Mouse (Mus musculus) lung, postnatal 0 days (tissue): ENCODE measurements around the gene Raly. TPM values are rescaled to one million over a fixed set of nuclear protein-coding genes. Genes with fewer than 3 reads are reported as not detected.
"Not testable (repeated sequence)": the region's sequence is repeated elsewhere in the genome, so short reads cannot be mapped to it uniquely, and the experiment has no call there.

ENCODE experiments used
- ATAC-seq: fragments of 200-750 bp; cut with Nextera tagmentation; 2 replicates; pipeline ENCODE4 v1.8.0; 2017; ENCODE audit warnings: moderate library complexity
- DNase-seq: peaks from one replicate; pipeline ENCODE4 v3.0.0-alpha.2; 2016; ENCODE audit warnings: low spot score
- H3K27ac ChIP-seq: fragments of 300-500 bp; sonication (generic); 2 replicates; pipeline ENCODE4 v1.5.1; 2014; ENCODE audit warnings: antibody characterized with exemption, mild to moderate bottlenecking, low read length, mixed read lengths
- H3K27me3 ChIP-seq: fragments of 300-500 bp; sonication (generic); replicated peaks from 2 replicates; pipeline ENCODE4 v1.6.1; 2014; ENCODE audit warnings: low read length, mixed read lengths; ENCODE audit not compliant: insufficient read depth
- H3K36me3 ChIP-seq: fragments of 300-500 bp; sonication (generic); 2 replicates; pipeline ENCODE4 v1.6.1; 2014; ENCODE audit warnings: low read length, mixed read lengths; ENCODE audit not compliant: insufficient read depth
- H3K4me1 ChIP-seq: fragments of 300-500 bp; sonication (generic); 2 replicates; pipeline ENCODE4 v1.6.1; 2014; ENCODE audit warnings: antibody characterized with exemption, low read depth, low read length, mixed read lengths; ENCODE audit not compliant: insufficient read depth
- H3K4me2 ChIP-seq: fragments of 300-500 bp; sonication (generic); replicated peaks from 2 replicates; pipeline ENCODE4 v1.6.1; 2014; ENCODE audit warnings: low read depth, mild to moderate bottlenecking, low read length, moderate library complexity, mixed read lengths
- H3K4me3 ChIP-seq: fragments of 300-500 bp; sonication (generic); 2 replicates; pipeline ENCODE4 v1.5.1; 2014; ENCODE audit warnings: low read depth, low read length
- H3K9ac ChIP-seq: fragments of 300-500 bp; sonication (generic); replicated peaks from 2 replicates; pipeline ENCODE4 v1.6.1; 2014; ENCODE audit warnings: low read depth, mild to moderate bottlenecking
- H3K9me3 ChIP-seq: fragments of 300-500 bp; sonication (generic); 2 replicates; pipeline ENCODE4 v1.6.1; 2016; ENCODE audit warnings: low read length, mixed read lengths
- CTCF ChIP-seq: IDR thresholded peaks from 2 replicates; pipeline ENCODE4 v1.5.1; 2016; ENCODE audit warnings: antibody characterized with exemption, mild to moderate bottlenecking
- EP300 ChIP-seq: IDR thresholded peaks from 2 replicates; pipeline ENCODE4 v1.6.1; 2016; ENCODE audit warnings: antibody characterized with exemption, mild to moderate bottlenecking, control low read depth
- WGBS: fragments of 180-500 bp; shearing (Covaris S2); extraction: QIAGEN DNeasy Blood & Tissue Kit; methylation state at CpG from one replicate; pipeline ENCODE4 v1.1.7; 2014; 5-methylcytosine and 5-hydroxymethylcytosine counted together
- polyA plus RNA-seq: library from polyadenylated mRNA; unstranded; fragments of >200 nt; fragmentation: Nextera tagmentation; extraction: Ambion mirVana; gene quantifications from 2 replicates; pipeline ENCODE4 v1.2.1, GENCODE M21; 2015

Gene Raly
- polyA plus RNA-seq, 1 experiment from 2014 or later = 23.7 TPM

DNA sequence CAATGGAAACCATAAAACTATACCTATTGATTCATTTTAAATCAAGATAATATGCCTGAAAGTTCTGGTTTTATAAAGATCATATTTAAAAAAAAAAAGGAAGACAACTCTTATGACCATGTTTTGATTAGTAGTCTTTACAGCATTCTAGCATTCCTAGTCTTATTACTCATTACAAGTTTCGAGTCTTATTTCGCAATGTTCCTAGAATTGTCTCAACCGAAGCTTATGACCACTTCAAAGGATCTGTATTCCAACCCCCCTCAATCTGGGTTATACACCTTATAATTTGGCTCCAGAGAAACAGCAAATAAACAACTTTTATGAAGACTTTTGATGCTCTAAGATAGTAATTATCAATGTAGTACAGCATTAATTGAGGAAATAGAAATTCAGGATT lies 111.2 kb downstream of the Raly start:
- H3K4me3 ChIP-seq = no peak overlapping the region
- no peak overlapping the region for H3K9ac ChIP-seq
- no peak for ATAC-seq
- H3K9me3 ChIP-seq = no peaks in the 10 kb centered on the region
- H3K27me3 ChIP-seq = no peaks in the 10 kb centered on the region
- no peaks in the 10 kb centered on the region for H3K36me3 ChIP-seq
- TF ChIP-seq EP300 (no peak), CTCF (no peak)
- DNase-seq = peak; percentile 53
- 62% methylated on average over 3 of the region's 3 CpGs for WGBS
- H3K4me1 ChIP-seq = no peaks in the 10 kb centered on the region
- H3K27ac ChIP-seq = no peak overlapping the region
- H3K4me2 ChIP-seq = no peak overlapping the region

GRCm38 (mm10) chr2:154905796-154906195 lies 114.9 kb downstream of the Raly start:
- TF ChIP-seq EP300 (no peak), CTCF (no peak)
- H3K36me3 ChIP-seq = no peaks in the 10 kb centered on the region
- DNase-seq (no peak), ATAC-seq (no peak)
- H3K9ac ChIP-seq = no peak overlapping the region
- H3K4me2 ChIP-seq = no peak overlapping the region
- no peak overlapping the region for H3K27ac ChIP-seq
- H3K9me3 ChIP-seq = no peaks in the 10 kb centered on the region
- WGBS = 49% methylated on average over 2 of the region's 2 CpGs
- H3K27me3 ChIP-seq = no peaks in the 10 kb centered on the region
- H3K4me3 ChIP-seq = no peak overlapping the region
- H3K4me1 ChIP-seq = no peaks in the 10 kb centered on the region

- 48% methylated on average over 2 of the region's 2 CpGs for WGBS
- not testable (repeated sequence) for H3K9ac ChIP-seq, H3K4me1 ChIP-seq, H3K27ac ChIP-seq, H3K9me3 ChIP-seq, H3K27me3 ChIP-seq, ATAC-seq, H3K4me3 ChIP-seq, H3K4me2 ChIP-seq, H3K36me3 ChIP-seq, DNase-seq
- TF ChIP-seq CTCF = peak; percentile 38
These were observed 117.3 kb downstream of the Raly start for GRCm38 (mm10) chr2:154908223-154908622.

DNA sequence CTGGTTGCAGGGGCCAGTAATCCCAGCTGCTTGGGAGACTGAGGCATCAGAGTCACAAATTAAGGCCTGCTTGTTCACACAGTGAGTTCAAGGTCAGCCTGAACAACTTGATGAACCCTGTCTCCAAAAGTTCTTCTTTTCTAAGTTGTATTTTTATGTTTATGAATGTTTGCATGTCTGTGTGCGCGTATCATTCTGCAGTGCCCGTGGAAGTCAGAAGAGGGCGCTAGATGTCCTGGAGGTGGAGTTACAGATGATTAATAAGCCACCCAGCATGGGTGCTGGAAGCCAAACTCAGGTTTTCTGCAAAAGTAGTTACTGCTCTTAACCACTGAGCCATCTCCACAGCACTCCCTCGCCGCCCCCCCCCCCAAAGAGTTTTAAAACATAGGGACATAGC lies 118.9 kb downstream of the Raly start:
- 77% methylated on average over 6 of the region's 6 CpGs for WGBS
- TF ChIP-seq CTCF = peak; percentile 32; the same call in 1 of the 2 replicates
- no peak for TF ChIP-seq EP300

GRCm38 (mm10) chr2:154915922-154916541 lies 125.1 kb downstream of the Raly start:
- no peak overlapping the region for H3K9ac ChIP-seq
- no peak for ATAC-seq
- no peaks in the 10 kb centered on the region for H3K4me1 ChIP-seq
- H3K4me2 ChIP-seq = no peak overlapping the region
- no peak overlapping the region for H3K4me3 ChIP-seq
- no peaks in the 10 kb centered on the region for H3K36me3 ChIP-seq
- H3K27me3 ChIP-seq = no peaks in the 10 kb centered on the region
- DNase-seq = peak; percentile 10
- no peak overlapping the region for H3K27ac ChIP-seq
- 56% methylated on average over 12 of the region's 12 CpGs for WGBS
- H3K9me3 ChIP-seq = no peaks in the 10 kb centered on the region
- TF ChIP-seq CTCF (no peak), EP300 (0 out of 2 replicates have a peak, but pooled peaks have one; percentile 16)

More for the DNA sequence above, 118.9 kb downstream of the Raly start:
- no peak overlapping the region for H3K4me3 ChIP-seq
- no peaks in the 10 kb centered on the region for H3K36me3 ChIP-seq
- no peaks in the 10 kb centered on the region for H3K4me1 ChIP-seq
- no peak for DNase-seq
- no peak overlapping the region for H3K9ac ChIP-seq
- no peak for ATAC-seq
- H3K9me3 ChIP-seq = no peaks in the 10 kb centered on the region
- no peaks in the 10 kb centered on the region for H3K27me3 ChIP-seq
- H3K27ac ChIP-seq = no peak overlapping the region
- no peak overlapping the region for H3K4me2 ChIP-seq

DNA sequence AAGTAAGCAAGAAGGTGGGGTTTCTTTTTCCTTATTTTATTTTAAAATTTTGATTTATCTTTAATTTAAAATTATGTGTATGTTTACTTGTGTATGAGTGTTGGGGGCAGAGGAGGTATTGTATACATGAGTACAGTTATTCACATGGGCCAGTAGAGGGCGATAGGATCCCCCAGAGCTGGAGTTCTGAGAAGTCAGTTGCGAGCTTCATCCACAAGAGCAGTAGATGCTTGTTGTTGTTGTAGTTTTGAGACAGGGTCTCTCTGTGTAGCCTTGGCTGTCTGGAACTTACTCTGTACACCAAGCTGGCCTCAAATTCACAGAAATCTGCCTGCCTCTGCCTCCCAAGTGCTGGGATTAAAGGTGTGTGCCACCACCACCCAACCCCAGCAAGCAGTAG lies 125.7 kb downstream of the Raly start:
- no peaks in the 10 kb centered on the region for H3K4me1 ChIP-seq
- no peak overlapping the region for H3K4me2 ChIP-seq
- peak; percentile 41; the same call in 1 of the 2 replicates for ATAC-seq
- no peak overlapping the region for H3K27ac ChIP-seq
- no peaks in the 10 kb centered on the region for H3K9me3 ChIP-seq
- peak; percentile 77 for DNase-seq
- no peak overlapping the region for H3K9ac ChIP-seq
- TF ChIP-seq CTCF (peak; percentile 75), EP300 (no peak)
- H3K36me3 ChIP-seq = no peaks in the 10 kb centered on the region
- no peaks in the 10 kb centered on the region for H3K27me3 ChIP-seq
- 3% methylated on average over 2 of the region's 2 CpGs for WGBS
- H3K4me3 ChIP-seq = no peak overlapping the region

Other genes starting within 250 kb of the Raly start
- gene 1700003F12Rik, start 244.0 kb upstream of the Raly start, polyA plus RNA-seq = 0.89 and 1.3 TPM in 2 replicates
- not detected in 2 replicates for gene Actl10, start 239.3 kb upstream of the Raly start, polyA plus RNA-seq
- gene Necab3, start 232.2 kb upstream of the Raly start, polyA plus RNA-seq = 0.81 and 1.4 TPM in 2 replicates
- gene E2f1, start 221.2 kb upstream of the Raly start, polyA plus RNA-seq = 5.4 and 7.5 TPM in 2 replicates
- 29.0 and 33.5 TPM in 2 replicates for gene Pxmp4, start 187.4 kb upstream of the Raly start, polyA plus RNA-seq
- 0.76 and 1.0 TPM in 2 replicates for gene Zfp341, start 177.8 kb upstream of the Raly start, polyA plus RNA-seq
- 0.40 and 0.61 TPM in 2 replicates for gene 4930519P11Rik, start 177.7 kb upstream of the Raly start, polyA plus RNA-seq
- 33.1 and 33.7 TPM in 2 replicates for gene Chmp4b, start 139.4 kb upstream of the Raly start, polyA plus RNA-seq
- gene Gm14214, start 21.1 kb upstream of the Raly start, polyA plus RNA-seq = not detected in 2 replicates
- gene a, start 306 bp downstream of the Raly start, polyA plus RNA-seq = not detected in 2 replicates
- 59.4 and 59.8 TPM in 2 replicates for gene Eif2s2, start 101.8 kb downstream of the Raly start, polyA plus RNA-seq
- gene Gm14226, start 227.2 kb downstream of the Raly start, polyA plus RNA-seq = 0.12 TPM in 2 replicates